Mouse (Mus musculus) embryonic facial prominence, embryonic 14.5 days (tissue): ENCODE results near the gene Hyal1. TPM values are rescaled to one million over a fixed set of nuclear protein-coding genes. Genes with fewer than 3 reads are reported as not detected.

Source experiments
- ATAC-seq: fragments of 200-750 bp; cut with Nextera tagmentation; 2 replicates; pipeline ENCODE4 v1.8.0; 2017; ENCODE audit warnings: low read depth, moderate number of reproducible peaks, moderate TSS enrichment
- DNase-seq: peaks from one replicate; pipeline ENCODE4 v3.0.0-alpha.2; 2015; ENCODE audit warnings: low spot score
- H3K27ac ChIP-seq: fragments of 300-500 bp; sonication (generic); replicated peaks from 2 replicates; pipeline ENCODE4 v1.5.1; 2014; ENCODE audit warnings: low read depth, mild to moderate bottlenecking, low read length, moderate library complexity
- H3K27me3 ChIP-seq: fragments of 300-500 bp; sonication (generic); replicated peaks from 2 replicates; pipeline ENCODE4 v1.6.1; 2014; ENCODE audit warnings: low read length; ENCODE audit not compliant: control insufficient read depth, insufficient read depth
- H3K36me3 ChIP-seq: fragments of 300-500 bp; sonication (generic); 2 replicates; pipeline ENCODE4 v1.6.1; 2014; ENCODE audit warnings: low read length, mixed read lengths; ENCODE audit not compliant: control insufficient read depth, insufficient read depth
- H3K4me1 ChIP-seq: fragments of 300-500 bp; sonication (generic); 2 replicates; pipeline ENCODE4 v1.6.1; 2014; ENCODE audit warnings: antibody characterized with exemption, low read length; ENCODE audit not compliant: control insufficient read depth, insufficient read depth
- H3K4me2 ChIP-seq: fragments of 300-500 bp; sonication (generic); 2 replicates; pipeline ENCODE4 v1.6.1; 2014; ENCODE audit warnings: low read depth, mild to moderate bottlenecking, low read length, moderate library complexity, mixed read lengths
- H3K4me3 ChIP-seq: fragments of 300-500 bp; sonication (generic); 2 replicates; pipeline ENCODE4 v1.5.1; 2014; ENCODE audit warnings: low read depth, mild to moderate bottlenecking, low read length
- H3K9ac ChIP-seq: fragments of 300-500 bp; sonication (generic); 2 replicates; pipeline ENCODE4 v1.6.1; 2014; ENCODE audit warnings: low read depth, mild to moderate bottlenecking, low read length, moderate library complexity, mixed read lengths
- H3K9me3 ChIP-seq: fragments of 300-500 bp; sonication (generic); 2 replicates; pipeline ENCODE4 v1.6.1; 2016; ENCODE audit warnings: low read length; ENCODE audit not compliant: control insufficient read depth
- WGBS: fragments of 180-500 bp; shearing (Covaris S2); extraction: QIAGEN DNeasy Blood & Tissue Kit; methylation state at CpG from one replicate; pipeline ENCODE4 v1.1.7; 2014; 5-methylcytosine and 5-hydroxymethylcytosine counted together
- polyA plus RNA-seq: library from polyadenylated mRNA; unstranded; fragments of >200 nt; fragmentation: Nextera tagmentation; extraction: Ambion mirVana; gene quantifications from 2 replicates; pipeline ENCODE4 v1.2.1, GENCODE M21; 2014

Hyal1 gene
- polyA plus RNA-seq, 1 experiment from 2014 or later = 5.6 TPM

DNA sequence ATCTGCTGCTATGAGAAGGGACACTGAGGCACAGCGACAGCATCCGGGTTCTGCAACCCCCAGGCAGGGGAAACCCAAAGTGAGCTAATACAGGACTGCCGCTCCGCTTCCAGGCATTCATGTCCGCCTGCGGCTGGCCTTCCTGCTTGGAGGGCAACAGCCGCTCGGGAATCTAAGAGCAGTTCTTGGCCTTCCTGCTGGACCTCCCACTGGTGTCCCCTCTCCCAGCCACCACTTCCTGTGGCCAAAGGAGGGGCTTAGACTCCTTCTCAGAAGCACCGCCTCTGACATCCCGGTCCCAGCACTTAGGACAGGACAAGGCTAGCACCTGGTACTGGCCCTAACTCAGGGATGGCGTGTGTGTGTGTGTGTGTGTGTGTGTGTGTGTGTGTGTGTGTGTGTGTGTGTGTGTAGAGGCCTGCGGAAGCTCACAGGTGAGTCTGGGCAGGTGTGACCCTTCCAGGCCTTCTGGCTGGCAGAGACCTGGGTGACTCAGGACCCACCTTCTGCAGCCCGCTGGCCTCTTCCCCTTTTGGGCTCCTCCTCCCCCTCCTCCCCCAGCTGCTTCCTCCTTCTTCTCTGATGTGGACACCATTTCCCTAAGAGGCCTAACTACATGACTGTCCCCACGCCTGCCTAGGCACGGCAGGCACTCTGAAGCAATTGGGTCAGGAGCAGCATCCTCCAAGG, 52.1 kb downstream of the Hyal1 start:
- Histone ChIP-seq H3K4me1 (peaks cover 60% of the 10 kb centered on the region), H3K36me3 (peaks cover 24% of the 10 kb centered on the region; the same call in 1 of the 2 replicates), H3K27ac (peak overlapping the region; percentile 87; the same call in 1 of the 2 replicates), H3K9me3 (no peaks in the 10 kb centered on the region), H3K9ac (peak overlapping the region; percentile 22; the same call in 1 of the 2 replicates), H3K27me3 (no peaks in the 10 kb centered on the region), H3K4me2 (peak overlapping the region; percentile 43), H3K4me3 (no peak overlapping the region)
- ATAC-seq (no peak), DNase-seq (no peak)
- WGBS = 55% methylated on average over 11 of the region's 15 CpGs

DNA sequence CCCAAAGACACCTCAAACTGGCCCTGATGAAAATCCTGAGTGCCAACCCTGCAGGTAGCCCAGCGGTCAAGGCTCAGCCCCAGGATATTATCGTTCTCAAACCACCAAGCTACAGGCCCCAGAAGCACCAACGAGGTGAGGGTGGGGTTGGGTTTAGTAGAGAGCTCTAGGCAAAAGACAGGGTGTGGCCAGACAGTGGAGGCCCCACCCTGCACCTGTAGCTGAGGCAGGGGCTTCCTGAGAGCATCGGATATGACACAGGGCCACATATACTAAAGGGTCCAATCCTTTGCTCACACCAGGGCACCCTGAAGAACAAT, 52.6 kb downstream of the Hyal1 start:
- 0 out of 2 replicates have a peak overlapping the region, but pooled peaks have one; percentile 2 for H3K9ac ChIP-seq
- no peaks in the 10 kb centered on the region for H3K9me3 ChIP-seq
- WGBS = 31% methylated on average over 4 of the region's 4 CpGs
- H3K4me2 ChIP-seq = 0 out of 2 replicates have a peak overlapping the region, but pooled peaks have one; percentile 47
- peak overlapping the region; percentile 87 for H3K27ac ChIP-seq
- no peak for DNase-seq
- no peaks in the 10 kb centered on the region for H3K27me3 ChIP-seq
- peaks cover 60% of the 10 kb centered on the region for H3K4me1 ChIP-seq
- ATAC-seq = no peak
- no peak overlapping the region for H3K4me3 ChIP-seq
- peaks cover 19% of the 10 kb centered on the region; the same call in 1 of the 2 replicates for H3K36me3 ChIP-seq

DNA sequence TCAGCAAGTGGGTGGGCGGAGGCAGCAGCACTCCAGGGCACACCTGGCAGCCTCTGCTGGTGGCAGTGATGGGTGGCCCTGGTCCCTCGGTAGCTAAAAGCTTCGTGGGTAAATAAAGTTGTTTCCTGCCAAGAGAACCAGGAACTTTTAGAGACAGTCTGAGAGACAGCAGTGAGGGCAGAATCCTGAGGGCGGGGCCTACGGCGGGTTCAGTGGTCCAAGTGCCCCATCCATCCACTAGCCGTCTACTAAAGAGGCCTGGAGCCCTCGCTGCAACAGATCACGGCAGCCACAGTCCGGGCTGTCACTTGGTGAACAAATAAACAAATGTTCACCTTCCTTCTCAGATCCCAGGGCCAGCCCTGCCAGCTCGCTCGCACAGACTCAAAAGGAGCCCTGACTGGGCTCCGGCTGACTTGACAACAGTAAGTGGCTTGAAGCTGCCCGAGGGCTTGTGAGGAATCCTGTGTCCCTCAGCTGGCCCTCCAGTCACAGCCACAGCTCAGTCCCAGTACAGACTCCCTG, 53.2 kb downstream of the Hyal1 start:
- peak overlapping the region; percentile 41 for H3K9ac ChIP-seq
- H3K27me3 ChIP-seq = no peaks in the 10 kb centered on the region
- no peaks in the 10 kb centered on the region for H3K9me3 ChIP-seq
- no peak for ATAC-seq
- peaks cover 60% of the 10 kb centered on the region for H3K4me1 ChIP-seq
- 11% methylated on average over 12 of the region's 14 CpGs for WGBS
- peak overlapping the region; percentile 87 for H3K27ac ChIP-seq
- DNase-seq = no peak
- peak overlapping the region; percentile 9; the same call in 1 of the 2 replicates for H3K4me3 ChIP-seq
- peak overlapping the region; percentile 47 for H3K4me2 ChIP-seq
- H3K36me3 ChIP-seq = peaks cover 13% of the 10 kb centered on the region; the same call in 1 of the 2 replicates

DNA sequence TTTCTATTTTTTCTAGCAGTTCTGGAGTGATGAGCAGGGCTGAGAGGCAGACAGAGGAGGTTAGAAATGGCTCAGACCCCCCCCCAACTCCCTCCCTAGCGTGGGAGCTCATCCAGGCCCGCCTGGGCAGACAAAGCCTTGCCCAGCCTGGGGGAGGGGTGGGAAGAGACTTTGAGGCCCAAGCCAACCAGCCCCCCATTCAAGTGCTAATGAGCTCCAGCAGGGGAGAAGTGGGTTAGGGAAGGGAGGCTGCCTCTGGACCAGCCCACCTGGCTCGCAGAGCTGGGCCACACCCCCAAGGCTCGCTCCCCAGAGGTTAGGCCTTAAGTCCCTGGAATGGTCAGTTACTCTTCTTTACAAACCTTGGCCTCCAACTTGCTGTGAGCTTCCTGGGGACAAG, 53.8 kb downstream of the Hyal1 start:
- peaks cover 60% of the 10 kb centered on the region for H3K4me1 ChIP-seq
- peak overlapping the region; percentile 87 for H3K27ac ChIP-seq
- H3K27me3 ChIP-seq = no peaks in the 10 kb centered on the region
- peak; percentile 83 for DNase-seq
- 13% methylated on average over 3 of the region's 4 CpGs for WGBS
- H3K4me3 ChIP-seq = 0 out of 2 replicates have a peak overlapping the region, but pooled peaks have one; percentile 9
- peaks cover 7% of the 10 kb centered on the region; the same call in 1 of the 2 replicates for H3K36me3 ChIP-seq
- H3K9me3 ChIP-seq = no peaks in the 10 kb centered on the region
- H3K4me2 ChIP-seq = peak overlapping the region; percentile 47
- ATAC-seq = no peak
- peak overlapping the region; percentile 41 for H3K9ac ChIP-seq

Other genes starting within 250 kb of the Hyal1 start
- 9.8 and 10.8 TPM in 2 replicates for gene Hemk1, start 238.6 kb upstream of the Hyal1 start, polyA plus RNA-seq
- gene 6430571L13Rik, start 236.3 kb upstream of the Hyal1 start, polyA plus RNA-seq = 0.96 and 1.2 TPM in 2 replicates
- 0.88 and 0.93 TPM in 2 replicates for gene Cacna2d2, start 177.3 kb upstream of the Hyal1 start, polyA plus RNA-seq
- 53.1 and 56.1 TPM in 2 replicates for gene Tmem115, start 43.0 kb upstream of the Hyal1 start, polyA plus RNA-seq
- 24.7 and 27.0 TPM in 2 replicates for gene Cyb561d2, start 34.7 kb upstream of the Hyal1 start, polyA plus RNA-seq
- 35.0 and 35.4 TPM in 2 replicates for gene Nprl2, start 34.7 kb upstream of the Hyal1 start, polyA plus RNA-seq
- 2.8 and 8.2 TPM in 2 replicates for gene Zmynd10, start 29.6 kb upstream of the Hyal1 start, polyA plus RNA-seq
- 66.5 and 66.8 TPM in 2 replicates for gene Rassf1, start 25.4 kb upstream of the Hyal1 start, polyA plus RNA-seq
- 43.1 and 45.2 TPM in 2 replicates for gene Tusc2, start 13.7 kb upstream of the Hyal1 start, polyA plus RNA-seq
- gene Hyal2, start 9.0 kb upstream of the Hyal1 start, polyA plus RNA-seq = 106 and 112 TPM in 2 replicates
- 15.9 and 18.0 TPM in 2 replicates for gene Naa80, start 2.0 kb downstream of the Hyal1 start, polyA plus RNA-seq
- gene Hyal3, start 3.9 kb downstream of the Hyal1 start, polyA plus RNA-seq = 1.2 and 1.4 TPM in 2 replicates
- gene Ifrd2, start 10.7 kb downstream of the Hyal1 start, polyA plus RNA-seq = 46.7 and 52.3 TPM in 2 replicates
- 18.0 and 18.2 TPM in 2 replicates for gene Sema3b, start 32.3 kb downstream of the Hyal1 start, polyA plus RNA-seq
- gene Gnai2, start 58.4 kb downstream of the Hyal1 start, polyA plus RNA-seq = 380 and 416 TPM in 2 replicates
- gene Slc38a3, start 92.6 kb downstream of the Hyal1 start, polyA plus RNA-seq = 7.0 and 7.8 TPM in 2 replicates
- 0.79 and 1.5 TPM in 2 replicates for gene Gnat1, start 102.8 kb downstream of the Hyal1 start, polyA plus RNA-seq
- 32.8 and 36.9 TPM in 2 replicates for gene Sema3f, start 133.5 kb downstream of the Hyal1 start, polyA plus RNA-seq
- gene Rbm5, start 194.1 kb downstream of the Hyal1 start, polyA plus RNA-seq = 145 and 159 TPM in 2 replicates